Mouse (Mus musculus) myocyte (in vitro differentiated cells): ENCODE results near the gene Wdr95. TPM values are rescaled to one million over a fixed set of nuclear protein-coding genes. Genes with fewer than 3 reads are reported as not detected.

Source experiments
- H3K27me3 ChIP-seq: one replicate; pipeline ENCODE4 v1.6.1; 2011; ENCODE audit not compliant: control insufficient read depth, insufficient read depth, insufficient read length
- H3K36me3 ChIP-seq: one replicate; pipeline ENCODE4 v1.6.1; 2011; ENCODE audit not compliant: control insufficient read depth, insufficient read depth
- H3K4me2 ChIP-seq: one replicate; pipeline ENCODE4 v1.6.1; 2011; ENCODE audit warnings: low read depth, control low read depth
- H3K4me3 ChIP-seq: one replicate; pipeline ENCODE4 v1.5.1; 2011; ENCODE audit warnings: mild to moderate bottlenecking, control low read depth, moderate library complexity
- H3K79me2 ChIP-seq: one replicate; pipeline ENCODE4 v1.6.1; 2011; ENCODE audit not compliant: control insufficient read depth, insufficient read depth
- H3ac ChIP-seq: one replicate; pipeline ENCODE4 v1.6.1; 2011; ENCODE audit not compliant: control insufficient read depth, insufficient read length
- CEBPB ChIP-seq: IDR thresholded peaks from 2 replicates; pipeline ENCODE4 v1.6.1; 2011; ENCODE audit warnings: mild to moderate bottlenecking, moderate library complexity; ENCODE audit not compliant: poor library complexity, insufficient read depth, severe bottlenecking
- E2F4 ChIP-seq: IDR thresholded peaks from one replicate; pipeline ENCODE4 v1.6.1; 2011; ENCODE audit warnings: mild to moderate bottlenecking, control low read depth, moderate library complexity; ENCODE audit not compliant: insufficient read depth
- MAX ChIP-seq: IDR thresholded peaks from one replicate; pipeline ENCODE4 v1.6.1; 2011; ENCODE audit warnings: low read depth, mild to moderate bottlenecking, control low read depth
- MYOD1 ChIP-seq, 3 experiments: IDR thresholded peaks; one replicate each; pipeline ENCODE4 v1.6.1; 2011; ENCODE audit warnings: control low read depth in 2 of 3, low read depth in 2 of 3, mild to moderate bottlenecking in 2 of 3, moderate library complexity in 1 of 3; ENCODE audit not compliant: insufficient read length in 2 of 3, control insufficient read depth in 1 of 3
- MYOG ChIP-seq, 3 experiments: IDR thresholded peaks; one replicate each; pipeline ENCODE4 v1.6.1; 2011; ENCODE audit warnings: control low read depth in 2 of 3, low read depth in 2 of 3, mild to moderate bottlenecking in 2 of 3; ENCODE audit not compliant: insufficient read length in 2 of 3, control insufficient read depth in 1 of 3, insufficient read depth in 1 of 3
- POLR2A ChIP-seq: IDR thresholded peaks from one replicate; pipeline ENCODE4 v1.6.1; 2011; ENCODE audit warnings: low read depth, mild to moderate bottlenecking, control low read depth, moderate library complexity; ENCODE audit not compliant: insufficient read length
- POLR2AphosphoS2 ChIP-seq: IDR thresholded peaks from one replicate; pipeline ENCODE4 v1.6.1; 2011; ENCODE audit warnings: low read depth, control low read depth; ENCODE audit not compliant: insufficient read length
- REST ChIP-seq: IDR thresholded peaks from one replicate; pipeline ENCODE4 v1.6.1; 2011; ENCODE audit warnings: mild to moderate bottlenecking, control low read depth, moderate library complexity; ENCODE audit not compliant: insufficient read depth, insufficient read length
- SRF ChIP-seq: IDR thresholded peaks from one replicate; pipeline ENCODE4 v1.6.1; 2011; ENCODE audit warnings: low read depth; ENCODE audit not compliant: control insufficient read depth, insufficient read length
- TCF12 ChIP-seq: IDR thresholded peaks from one replicate; pipeline ENCODE4 v1.6.1; 2011; ENCODE audit warnings: mild to moderate bottlenecking, control low read depth; ENCODE audit not compliant: poor library complexity, insufficient read depth, severe bottlenecking
- TCF3 ChIP-seq: IDR thresholded peaks from one replicate; pipeline ENCODE4 v1.6.1; 2011; ENCODE audit warnings: low read depth, control low read depth; ENCODE audit not compliant: insufficient read length
- USF1 ChIP-seq: IDR thresholded peaks from one replicate; pipeline ENCODE4 v1.6.1; 2011; ENCODE audit warnings: low read depth, mild to moderate bottlenecking, control low read depth, moderate library complexity
- polyA plus RNA-seq: library from polyadenylated mRNA; unstranded; fragments of >200 nt; fragmentation: generic; extraction: Trizol; gene quantifications from one replicate; pipeline ENCODE4 v1.2.1, GENCODE M21; 2012; ENCODE audit warnings: missing spikeins

Gene Wdr95
- polyA plus RNA-seq, 1 experiment, result 0.07 TPM

DNA sequence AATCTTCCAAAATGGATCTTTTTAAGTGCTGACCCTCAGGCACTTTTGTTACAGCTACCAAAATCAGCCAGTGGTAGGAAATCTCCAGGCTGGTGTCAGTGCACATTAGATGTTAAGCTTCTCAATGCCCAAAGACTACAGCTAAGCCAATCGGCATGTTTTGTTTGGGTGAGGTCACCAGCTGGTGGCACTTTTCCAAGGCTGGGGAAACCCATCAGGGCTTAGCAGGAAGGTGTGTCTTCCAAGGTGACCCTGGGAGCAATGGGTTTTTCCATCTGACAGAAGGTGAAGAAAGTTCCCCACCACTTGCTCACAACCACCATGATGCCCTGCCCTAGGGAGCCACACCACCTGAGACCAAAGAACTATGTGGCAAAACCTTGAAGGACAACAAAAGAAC is 87.7 kb downstream of the Wdr95 start:
- Histone ChIP-seq H3K4me2 (no peak overlapping the region), H3K4me3 (no peak overlapping the region), H3K36me3 (peaks cover 45% of the 10 kb centered on the region)

DNA sequence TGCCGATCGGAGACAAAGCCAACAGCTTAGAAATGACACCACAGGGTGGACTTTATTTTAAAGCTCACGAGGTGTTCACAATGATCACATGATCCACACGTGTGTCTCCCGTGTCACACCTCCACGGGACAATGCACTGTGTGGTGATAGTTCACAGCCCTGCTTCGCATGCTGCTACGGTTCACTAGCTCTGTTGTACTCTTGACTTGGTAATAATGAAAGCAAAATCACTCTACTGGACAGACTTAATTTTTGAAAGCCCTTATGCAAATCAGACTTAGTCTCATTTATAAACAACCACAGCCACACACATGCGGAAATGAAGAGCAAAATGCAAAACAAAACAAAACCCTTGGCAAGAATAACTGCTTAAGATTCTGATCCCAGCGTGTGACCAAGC is 88.3 kb downstream of the Wdr95 start:
- H3K4me2 ChIP-seq, result no peak overlapping the region
- TF ChIP-seq MAX (no peak), E2F4 (no peak), USF1 (no peak), CEBPB (no peak), POLR2A (no peak)
- H3K27me3 ChIP-seq, result no peaks in the 10 kb centered on the region
- peaks cover 45% of the 10 kb centered on the region for H3K36me3 ChIP-seq
- no peak overlapping the region for H3ac ChIP-seq
- H3K4me3 ChIP-seq, result no peak overlapping the region
- no peaks in the 10 kb centered on the region for H3K79me2 ChIP-seq

More for the DNA sequence above, 87.7 kb downstream of the Wdr95 start:
- no peaks in the 10 kb centered on the region for H3K27me3 ChIP-seq
- no peak overlapping the region for H3ac ChIP-seq
- H3K79me2 ChIP-seq, result no peaks in the 10 kb centered on the region
- no peak for TF ChIP-seq TCF12

DNA sequence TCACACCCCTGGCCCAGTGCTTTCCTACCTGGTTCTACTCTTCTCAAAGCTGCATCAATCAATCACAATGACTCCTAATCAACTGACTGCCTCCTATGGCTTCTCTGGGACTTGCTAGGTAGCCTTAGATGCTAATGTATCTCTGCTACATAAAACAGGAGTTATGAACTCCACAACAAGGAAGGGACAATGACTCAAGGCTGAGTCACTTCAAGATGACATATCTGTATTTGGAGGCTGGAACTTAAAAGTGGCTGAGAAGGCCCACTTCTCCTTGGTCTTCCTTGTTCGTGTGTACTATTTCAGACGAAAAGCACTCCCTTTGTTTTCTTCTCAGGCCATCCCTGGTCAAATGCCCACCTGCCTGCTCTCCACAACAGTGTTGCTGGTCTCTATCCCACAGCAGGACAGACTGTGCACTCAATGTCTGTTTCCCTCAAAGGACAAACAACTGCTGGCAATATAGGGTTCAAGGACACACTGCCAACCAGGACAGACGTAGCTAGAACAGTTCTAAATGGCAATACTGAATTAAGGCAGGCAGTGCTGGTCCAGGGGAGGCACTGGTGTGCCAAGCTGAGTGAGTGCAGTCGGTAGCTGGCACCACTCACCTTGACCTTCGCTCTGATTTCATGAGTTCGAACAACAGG is 89.4 kb downstream of the Wdr95 start:
- no peaks in the 10 kb centered on the region for H3K79me2 ChIP-seq
- peaks cover 48% of the 10 kb centered on the region for H3K36me3 ChIP-seq
- no peak overlapping the region for H3K4me3 ChIP-seq
- H3K4me2 ChIP-seq, result no peak overlapping the region
- no peaks in the 10 kb centered on the region for H3K27me3 ChIP-seq
- no peak overlapping the region for H3ac ChIP-seq
- no peak for TF ChIP-seq E2F4
- no peak for TF ChIP-seq TCF3
- TF ChIP-seq MYOG (IDR thresholded peaks at IDR 0.05; ENCODE audit: control insufficient read depth in 1 of 3, insufficient read depth in 1 of 3, insufficient read length in 2 of 3, low read depth in 2 of 3), result no peak
- no peak for TF ChIP-seq MAX
- no peak for TF ChIP-seq POLR2AphosphoS2
- TF ChIP-seq REST, result no peak

DNA sequence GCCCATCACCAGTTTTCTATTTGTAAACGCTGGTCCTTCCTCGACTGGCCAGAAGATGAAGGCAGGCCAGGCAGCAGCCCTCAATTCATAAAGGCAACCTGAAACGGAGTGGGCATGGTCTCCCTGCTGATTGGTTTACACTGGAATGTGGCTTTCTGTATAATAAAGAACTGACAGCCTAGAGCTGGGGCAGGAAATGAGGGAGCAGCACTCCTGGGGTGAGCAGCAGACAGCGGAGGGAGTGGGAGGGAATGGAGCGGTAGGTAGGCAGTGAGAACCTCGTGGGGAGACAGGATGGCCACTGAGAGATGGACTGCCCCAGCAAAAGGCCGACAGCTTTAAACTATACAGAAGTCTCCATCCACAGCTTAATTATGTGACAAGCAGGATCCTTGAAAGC is 93.7 kb downstream of the Wdr95 start:
- no peak overlapping the region for H3ac ChIP-seq
- H3K79me2 ChIP-seq, result no peaks in the 10 kb centered on the region
- H3K27me3 ChIP-seq, result no peaks in the 10 kb centered on the region
- no peak overlapping the region for H3K4me3 ChIP-seq
- no peak for TF ChIP-seq TCF12
- peaks cover 55% of the 10 kb centered on the region for H3K36me3 ChIP-seq
- H3K4me2 ChIP-seq, result no peak overlapping the region

DNA sequence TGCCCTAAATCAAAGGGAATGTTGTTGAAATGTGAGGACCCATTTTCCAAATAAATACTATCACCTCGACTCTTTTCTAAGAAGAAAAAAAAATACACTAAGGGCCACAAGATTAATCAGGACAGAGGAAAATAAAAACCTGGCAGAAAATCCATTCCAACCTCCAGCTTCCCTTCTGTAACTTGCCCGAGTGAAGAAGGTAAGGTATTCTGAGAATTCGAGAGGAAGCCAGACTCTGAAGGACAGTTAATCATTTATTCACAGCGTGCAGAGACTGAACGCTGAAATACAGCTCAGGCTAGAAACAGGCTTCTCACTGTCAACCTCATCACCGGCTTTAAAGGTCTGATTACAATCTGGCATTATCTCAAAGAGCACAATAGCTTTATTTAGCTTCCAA is 94.2 kb downstream of the Wdr95 start:
- H3K79me2 ChIP-seq, result no peaks in the 10 kb centered on the region
- H3K36me3 ChIP-seq, result peaks cover 51% of the 10 kb centered on the region
- TF ChIP-seq POLR2A, result no peak
- no peak for TF ChIP-seq E2F4
- TF ChIP-seq MAX, result no peak
- TF ChIP-seq SRF, result no peak
- no peak for TF ChIP-seq POLR2AphosphoS2
- no peak for TF ChIP-seq TCF3
- TF ChIP-seq USF1, result no peak
- no peak for TF ChIP-seq REST
- TF ChIP-seq MYOG (IDR thresholded peaks at IDR 0.05; ENCODE audit: control insufficient read depth in 1 of 3, insufficient read depth in 1 of 3, insufficient read length in 2 of 3, low read depth in 2 of 3), result no peak
- no peak overlapping the region for H3K4me2 ChIP-seq
- H3K27me3 ChIP-seq, result no peaks in the 10 kb centered on the region
- no peak overlapping the region for H3K4me3 ChIP-seq
- H3ac ChIP-seq, result no peak overlapping the region

DNA sequence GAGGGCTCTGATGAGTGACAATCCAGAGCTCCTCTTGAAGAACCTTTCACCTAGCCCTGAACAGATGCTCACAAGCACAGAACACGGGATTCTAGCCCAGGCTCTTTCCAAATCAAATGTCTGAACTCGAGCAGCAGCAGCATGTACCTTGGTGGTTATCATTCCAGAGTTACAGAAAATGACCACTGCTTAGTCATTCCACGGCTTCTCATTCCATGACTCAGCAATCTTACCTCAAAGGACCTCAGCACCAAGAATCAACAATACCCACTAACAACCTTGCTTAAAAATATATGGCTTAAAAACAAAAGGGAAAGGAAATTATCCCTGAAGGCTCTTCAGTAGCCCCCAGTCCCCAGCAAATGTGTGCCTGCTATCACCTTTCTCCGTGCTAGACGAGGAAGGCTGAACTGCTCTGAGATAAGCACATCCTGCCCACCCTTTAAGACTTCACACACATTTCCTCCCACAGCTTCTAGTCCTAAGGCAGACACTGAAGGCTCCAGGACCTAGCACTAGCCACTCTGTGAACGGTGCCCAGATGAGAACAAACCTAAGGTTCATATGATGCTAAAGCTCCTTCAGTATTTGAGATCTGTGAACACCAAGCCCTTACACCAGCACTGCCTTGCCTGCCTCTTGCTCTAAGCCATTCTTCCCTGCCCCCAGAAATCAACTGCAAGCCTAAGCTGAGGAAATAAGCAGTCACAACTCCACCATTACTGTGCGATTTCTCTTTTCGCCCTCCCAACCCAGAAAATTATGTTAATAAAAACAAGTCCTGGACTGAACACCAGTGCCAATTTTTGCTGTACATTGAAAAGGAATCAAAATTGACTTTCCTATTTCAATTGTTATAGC is 95.6 kb downstream of the Wdr95 start:
- peaks cover 47% of the 10 kb centered on the region for H3K36me3 ChIP-seq
- H3K79me2 ChIP-seq, result no peaks in the 10 kb centered on the region
- H3K27me3 ChIP-seq, result no peaks in the 10 kb centered on the region
- no peak overlapping the region for H3ac ChIP-seq
- no peak overlapping the region for H3K4me3 ChIP-seq
- H3K4me2 ChIP-seq, result peak overlapping the region; percentile 1
- TF ChIP-seq POLR2A (no peak), POLR2AphosphoS2 (no peak), MYOD1 (IDR thresholded peaks at IDR 0.05; ENCODE audit: control insufficient read depth in 1 of 3, insufficient read length in 2 of 3, low read depth in 2 of 3) (no peak), MYOG (IDR thresholded peaks at IDR 0.05; ENCODE audit: control insufficient read depth in 1 of 3, insufficient read depth in 1 of 3, insufficient read length in 2 of 3, low read depth in 2 of 3) (no peak), REST (no peak), USF1 (no peak), SRF (no peak), TCF3 (no peak), E2F4 (no peak), TCF12 (no peak), MAX (no peak), CEBPB (no peak)
